Mouse (Mus musculus) bone marrow, adult 2 months (tissue): Measurements from ENCODE around the gene Stx1b. TPM values are rescaled to one million over a fixed set of nuclear protein-coding genes. Genes with fewer than 3 reads are reported as not detected.
"Not testable (repeated sequence)": the region's sequence is repeated elsewhere in the genome, so short reads cannot be mapped to it uniquely, and the experiment has no call there.

Source experiments
- H3K27ac ChIP-seq: fragments of 200-500 bp; 2 replicates; pipeline ENCODE4 v1.5.1; 2012; ENCODE audit warnings: low read depth, mild to moderate bottlenecking, control low read depth, inconsistent platforms, low read length; ENCODE audit not compliant: control insufficient read depth, poor library complexity, insufficient read depth
- H3K4me1 ChIP-seq: fragments of 200-500 bp; 2 replicates; pipeline ENCODE4 v1.6.1; 2011; ENCODE audit warnings: low read length; ENCODE audit not compliant: control insufficient read depth, insufficient read depth
- H3K4me3 ChIP-seq: fragments of 200-500 bp; replicated peaks from 2 replicates; pipeline ENCODE3; 2011; ENCODE audit warnings: mild to moderate bottlenecking, low read depth, low read length, control low read depth; ENCODE audit not compliant: control insufficient read depth
- CTCF ChIP-seq: fragments of 200-500 bp; IDR thresholded peaks from 2 replicates; pipeline ENCODE4 v1.5.1; 2011; ENCODE audit warnings: low read length, control low read depth; ENCODE audit not compliant: control insufficient read depth, insufficient read depth
- POLR2A ChIP-seq: fragments of 200-500 bp; IDR thresholded peaks from 2 replicates; pipeline ENCODE4 v1.6.1; 2011; ENCODE audit warnings: low read depth, mild to moderate bottlenecking, control low read depth, low read length, borderline replicate concordance; ENCODE audit not compliant: control insufficient read depth
- WGBS: fragments of 180-500 bp; shearing (Covaris S2); methylation state at CpG from one replicate; pipeline ENCODE4 v1.1.7; 2018; 5-methylcytosine and 5-hydroxymethylcytosine counted together
- polyA plus RNA-seq: library from polyadenylated mRNA; stranded (reverse); fragments of >200 nt; gene quantifications from 2 replicates; pipeline ENCODE4 v1.2.4, GENCODE M21; 2011; ENCODE audit warnings: low replicate concordance; ENCODE audit not compliant: missing spikeins, insufficient read depth, insufficient read length

Gene Stx1b
- polyA plus RNA-seq, 1 experiment, result 1.1 TPM

DNA sequence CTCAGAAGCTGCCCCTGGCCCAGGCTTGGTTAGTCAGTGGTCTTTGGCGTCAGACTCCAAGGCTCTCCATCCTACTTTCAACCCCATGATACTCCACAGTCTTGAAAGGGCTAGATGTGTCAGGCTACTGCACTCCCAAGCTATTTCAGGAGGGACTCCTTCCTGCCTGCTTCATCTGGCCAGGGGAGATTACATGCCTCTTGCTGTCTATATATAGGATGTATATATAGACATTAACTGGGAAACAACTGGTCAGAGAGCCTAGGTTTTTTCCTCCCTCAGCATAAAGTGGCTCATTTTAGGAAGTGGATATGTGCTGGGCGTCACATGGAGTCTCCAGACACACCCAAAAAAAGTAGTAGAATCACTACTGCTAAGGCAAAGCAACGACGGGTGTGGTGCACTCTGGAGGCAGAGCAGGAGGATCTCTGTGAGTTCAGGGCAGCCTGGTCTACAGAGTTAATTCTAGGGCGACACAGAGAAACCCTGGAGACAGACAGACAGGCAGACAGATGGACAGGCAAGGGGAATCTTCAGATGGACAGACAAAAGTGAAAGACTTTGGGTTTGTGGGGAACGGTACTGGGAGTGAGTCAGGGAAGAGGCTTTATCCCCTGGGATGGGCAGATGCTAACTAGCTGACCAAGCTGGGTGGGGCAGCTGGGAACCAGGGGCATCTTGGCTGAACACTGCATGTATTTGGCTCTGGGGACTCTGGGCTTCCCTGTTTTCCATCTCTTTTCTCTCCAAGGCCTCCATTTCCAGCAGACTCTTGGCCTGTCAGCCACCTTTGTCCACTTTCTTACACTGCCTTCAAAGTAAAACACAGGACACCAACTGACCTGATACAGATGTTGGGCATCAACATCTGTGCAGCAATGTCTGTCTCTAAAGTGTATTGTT lies 25.9 kb upstream of the Stx1b start:
- Histone ChIP-seq H3K4me3 (no peak overlapping the region), H3K4me1 (no peaks in the 10 kb centered on the region), H3K27ac (0 out of 2 replicates have a peak overlapping the region, but pooled peaks have one; percentile 12)
- WGBS, result 57% methylated on average over 6 of the region's 6 CpGs
- TF ChIP-seq POLR2A (no peak), CTCF (no peak)

DNA sequence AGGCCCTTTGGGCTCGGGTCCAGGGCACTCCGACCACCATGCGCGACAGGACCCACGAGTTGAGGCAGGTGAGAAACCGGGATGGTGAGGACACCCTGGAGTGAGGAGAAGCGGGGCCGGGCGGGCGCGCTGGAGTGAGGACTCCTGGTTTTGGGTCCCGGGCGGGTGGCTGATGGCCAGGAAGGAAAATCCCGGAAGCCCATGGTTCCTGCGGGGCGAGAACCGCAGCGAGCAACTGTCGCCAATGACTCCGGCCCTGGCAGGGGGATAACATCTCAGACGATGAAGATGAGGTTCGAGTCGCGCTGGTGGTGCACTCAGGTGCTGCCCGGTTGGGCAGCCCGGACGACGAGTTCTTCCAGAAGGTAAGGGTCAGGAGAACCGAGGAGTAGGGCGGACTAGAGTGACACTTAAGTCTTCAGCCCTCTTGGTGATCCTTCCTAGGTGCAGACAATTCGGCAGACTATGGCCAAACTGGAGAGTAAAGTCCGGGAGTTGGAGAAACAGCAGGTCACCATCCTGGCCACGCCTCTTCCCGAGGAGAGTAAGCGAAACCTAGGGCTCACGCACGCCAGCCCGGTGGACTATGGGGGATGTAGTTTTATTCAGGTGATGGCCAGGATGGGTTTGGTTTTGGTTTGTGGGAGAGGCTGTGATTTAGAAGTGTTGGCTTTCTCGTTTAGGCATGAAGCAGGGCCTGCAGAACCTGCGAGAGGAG lies 17.8 kb upstream of the Stx1b start:
- peaks cover 3% of the 10 kb centered on the region; the same call in 1 of the 2 replicates for H3K4me1 ChIP-seq
- TF ChIP-seq CTCF, result no peak
- peak; percentile 47; the same call in 1 of the 2 replicates for TF ChIP-seq POLR2A
- under 1% methylated on average over 40 of the region's 40 CpGs for WGBS

DNA sequence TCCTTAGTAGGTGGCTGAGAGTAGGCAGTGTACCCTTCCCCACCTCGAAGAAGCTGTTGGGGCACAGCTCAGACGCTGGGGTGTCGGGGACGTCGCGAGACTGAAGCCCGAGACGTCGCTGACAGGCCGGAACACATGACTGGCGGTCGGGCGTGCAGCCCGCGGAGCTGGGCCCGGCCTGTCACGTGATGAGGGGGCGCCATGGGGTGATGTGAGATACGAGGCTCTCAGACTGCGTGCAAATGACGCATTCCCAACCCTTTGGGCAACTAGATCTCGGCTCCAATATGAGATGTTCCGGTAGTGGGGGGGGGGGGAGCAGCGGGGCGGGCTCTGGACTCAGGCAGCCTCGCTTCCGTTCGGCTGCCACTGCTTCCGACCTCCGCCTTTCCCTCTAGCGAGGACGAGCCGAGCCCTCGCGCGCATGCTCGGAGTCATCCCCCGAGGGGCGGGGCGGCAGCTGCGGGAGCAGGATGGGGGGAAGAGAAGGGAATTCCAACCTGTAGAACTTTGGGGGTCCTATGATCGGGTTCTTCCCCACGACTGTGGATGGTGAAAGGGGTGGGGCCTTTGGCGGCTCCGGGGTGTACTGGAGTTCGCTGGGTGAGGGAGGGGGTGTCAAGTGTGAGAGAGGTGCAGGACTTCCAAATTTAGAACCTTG lies 17.1 kb upstream of the Stx1b start:
- Histone ChIP-seq H3K4me1 (peaks cover 3% of the 10 kb centered on the region; the same call in 1 of the 2 replicates), H3K4me3 (peak overlapping the region; percentile 89)
- TF ChIP-seq POLR2A (peak; percentile 60; the same call in 1 of the 2 replicates), CTCF (no peak; the same call in 1 of the 2 replicates)

More for the DNA sequence above, 17.8 kb upstream of the Stx1b start:
- Histone ChIP-seq H3K4me3 (peak overlapping the region; percentile 89), H3K27ac (peak overlapping the region; percentile 94)

DNA sequence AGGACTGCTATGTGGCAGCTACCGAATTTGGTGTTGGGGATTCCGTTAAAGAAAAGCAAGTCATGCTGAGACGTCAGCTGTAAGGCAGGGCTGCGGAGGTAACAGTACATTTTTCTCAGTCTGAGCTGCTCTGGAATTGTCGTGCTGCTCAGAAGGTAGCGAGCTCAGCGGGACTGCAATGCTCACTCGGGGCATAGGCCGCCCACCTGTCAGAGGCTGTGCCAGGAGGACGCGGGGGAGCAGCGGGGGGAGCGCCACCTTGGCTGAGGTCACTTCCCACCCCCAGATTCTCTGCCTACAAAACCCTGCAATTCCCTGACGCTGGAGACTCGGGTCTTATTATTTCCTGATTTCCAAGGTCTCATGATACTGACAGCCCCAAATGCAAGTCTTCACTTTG lies 16.5 kb upstream of the Stx1b start:
- Histone ChIP-seq H3K4me1 (peaks cover 3% of the 10 kb centered on the region; the same call in 1 of the 2 replicates), H3K4me3 (peak overlapping the region; percentile 89), H3K27ac (peak overlapping the region; percentile 94)
- 2% methylated on average over 15 of the region's 15 CpGs for WGBS
- TF ChIP-seq POLR2A, result no peak; the same call in 1 of the 2 replicates
- no peak for TF ChIP-seq CTCF

More for the DNA sequence above, 17.1 kb upstream of the Stx1b start:
- H3K27ac ChIP-seq, result peak overlapping the region; percentile 94
- under 1% methylated on average over 46 of the region's 46 CpGs for WGBS

DNA sequence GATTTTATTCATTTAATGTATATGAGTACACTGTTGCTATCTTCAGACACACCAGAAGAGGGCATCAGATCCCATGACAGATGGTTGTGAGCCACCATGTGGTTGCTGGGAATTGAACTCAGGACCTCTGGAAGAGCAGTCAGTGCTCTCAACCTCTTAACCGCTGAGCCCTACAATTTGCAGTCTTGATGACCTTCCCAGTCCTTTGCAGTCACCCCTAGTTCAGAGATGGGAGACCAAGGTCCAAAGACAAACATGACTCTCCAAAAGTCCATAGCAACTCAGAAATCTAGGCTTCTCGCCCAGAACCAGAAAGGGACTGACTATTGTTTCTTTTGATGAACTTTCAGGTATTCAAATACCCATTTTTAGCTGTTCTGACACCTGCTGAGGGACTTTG lies 15.7 kb upstream of the Stx1b start:
- 87% methylated on average over 2 of the region's 2 CpGs for WGBS
- not testable (repeated sequence) for H3K27ac ChIP-seq, H3K4me1 ChIP-seq, H3K4me3 ChIP-seq

DNA sequence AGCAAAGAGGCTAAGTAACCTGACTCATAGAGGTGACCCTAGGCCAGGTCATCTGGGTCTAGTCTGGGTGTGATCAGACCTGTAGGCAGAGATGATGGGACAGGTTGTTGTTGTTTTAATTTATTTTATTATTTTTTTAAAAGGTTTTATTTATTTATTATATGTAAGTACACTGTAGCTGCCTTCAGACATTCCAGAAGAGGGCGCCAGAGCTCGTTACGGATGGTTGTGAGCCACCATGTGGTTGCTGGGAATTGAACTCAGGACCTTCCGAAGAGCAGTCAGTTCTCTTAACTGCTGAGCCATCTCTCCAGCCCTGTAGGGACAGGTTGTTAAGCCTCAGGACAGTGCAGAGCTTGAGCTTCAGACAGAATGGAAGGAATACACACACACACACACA lies 13.5 kb upstream of the Stx1b start:
- H3K4me1 ChIP-seq, H3K27ac ChIP-seq, H3K4me3 ChIP-seq: not testable (repeated sequence)
- WGBS, result 90% methylated on average over 4 of the region's 4 CpGs

DNA sequence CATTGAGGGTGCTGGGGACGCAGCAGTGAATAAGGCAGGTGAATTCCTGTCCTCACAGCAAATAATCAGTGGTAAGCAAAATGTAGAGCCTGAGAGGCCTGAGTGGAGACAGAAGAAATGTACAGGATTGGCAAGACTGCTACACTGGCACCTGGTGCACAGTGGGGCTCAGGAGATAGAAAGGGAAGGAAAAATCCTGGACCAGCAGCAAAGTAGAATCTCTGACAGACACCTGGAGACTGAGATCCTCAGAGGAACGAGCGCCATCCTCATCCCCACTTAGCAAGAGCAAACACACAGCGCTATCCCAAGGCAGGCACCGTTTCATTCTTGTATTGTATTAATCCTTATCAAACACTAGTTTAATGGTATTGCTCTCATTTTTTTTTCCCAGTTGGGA lies 13.1 kb upstream of the Stx1b start:
- 89% methylated on average over 5 of the region's 5 CpGs for WGBS
- H3K27ac ChIP-seq, result no peak overlapping the region
- no peak for TF ChIP-seq POLR2A
- no peak for TF ChIP-seq CTCF
- no peak overlapping the region for H3K4me3 ChIP-seq
- H3K4me1 ChIP-seq, result peaks cover 3% of the 10 kb centered on the region; the same call in 1 of the 2 replicates

DNA sequence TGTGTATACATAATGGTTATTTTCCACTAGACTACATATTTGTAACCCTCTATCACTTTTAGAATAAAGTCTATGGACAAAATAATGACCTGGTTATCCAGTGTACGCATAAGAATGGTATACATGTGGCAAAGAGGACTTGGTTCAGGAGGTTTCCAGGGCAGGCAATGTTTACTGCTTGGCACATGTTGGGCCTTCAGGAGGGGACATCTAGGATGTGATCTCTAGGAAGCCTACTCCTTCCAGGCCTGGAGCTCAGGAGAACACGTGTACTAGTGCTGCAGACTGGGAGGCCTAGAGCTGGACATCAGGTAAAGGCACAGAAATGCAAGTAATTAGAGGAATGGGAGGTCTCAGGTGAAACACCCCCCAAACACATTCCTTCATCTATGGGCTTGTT lies 11.2 kb upstream of the Stx1b start:
- WGBS, result 81% methylated on average over 2 of the region's 2 CpGs
- Histone ChIP-seq H3K27ac (no peak overlapping the region), H3K4me1 (no peaks in the 10 kb centered on the region), H3K4me3 (no peak overlapping the region)
- no peak for TF ChIP-seq POLR2A
- TF ChIP-seq CTCF, result no peak
